Mouse (Mus musculus) retina, embryonic 14.5 days (tissue): Measurements from ENCODE around the gene Gpx7.

Experiments
- DNase-seq: peaks from one replicate; pipeline ENCODE4 v3.0.0-alpha.2; 2015; ENCODE audit warnings: low spot score

The Gpx7 gene

GRCm38 (mm10) chr4:108406861-108407401, at the start of gene Gpx7:
Gpx7 (minus strand) TSS chr4:108406961.
- peak; percentile 44 for DNase-seq

GRCm38 (mm10) chr4:108456028-108456427, 49.3 kb upstream of the Gpx7 start:
- DNase-seq, result no peak

GRCm38 (mm10) chr4:108448091-108448490, 41.3 kb upstream of the Gpx7 start:
- no peak for DNase-seq

DNA sequence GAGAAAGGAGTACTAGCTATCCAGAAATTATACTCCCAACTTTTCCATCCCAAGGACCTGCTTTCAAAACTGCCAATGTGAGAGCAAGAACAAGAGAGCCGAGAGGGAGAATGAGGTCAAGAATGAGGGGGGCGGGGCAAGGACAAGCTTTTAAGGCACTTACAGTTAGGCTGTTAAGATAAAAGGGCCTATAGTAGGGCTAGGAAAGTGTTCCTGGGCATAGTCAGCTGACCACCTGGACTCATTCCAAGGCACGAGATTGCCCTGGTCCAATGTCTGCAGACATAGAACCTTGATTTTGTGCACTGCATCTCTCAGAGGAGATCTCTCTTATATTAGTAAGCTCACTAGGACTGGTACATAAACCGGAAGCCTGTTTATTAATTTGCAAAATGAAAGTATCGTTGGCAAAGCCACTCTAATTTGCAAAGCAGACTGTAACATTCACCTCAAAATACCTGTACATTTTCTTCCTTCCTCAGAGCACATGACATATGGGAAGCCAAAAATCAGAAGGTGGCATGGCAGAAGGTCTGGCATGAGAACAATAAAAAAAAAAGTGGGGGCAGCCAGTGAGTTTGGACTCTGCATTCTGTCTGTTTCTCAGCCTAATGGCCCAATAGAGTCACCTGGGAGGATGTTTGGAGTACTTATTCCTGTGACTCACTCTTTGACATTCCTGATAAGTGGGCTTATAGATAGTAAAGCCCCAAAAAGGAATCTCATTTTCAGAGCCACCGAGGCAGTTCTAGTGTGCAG, 31.5 kb upstream of the Gpx7 start:
- DNase-seq, result no peak

DNA sequence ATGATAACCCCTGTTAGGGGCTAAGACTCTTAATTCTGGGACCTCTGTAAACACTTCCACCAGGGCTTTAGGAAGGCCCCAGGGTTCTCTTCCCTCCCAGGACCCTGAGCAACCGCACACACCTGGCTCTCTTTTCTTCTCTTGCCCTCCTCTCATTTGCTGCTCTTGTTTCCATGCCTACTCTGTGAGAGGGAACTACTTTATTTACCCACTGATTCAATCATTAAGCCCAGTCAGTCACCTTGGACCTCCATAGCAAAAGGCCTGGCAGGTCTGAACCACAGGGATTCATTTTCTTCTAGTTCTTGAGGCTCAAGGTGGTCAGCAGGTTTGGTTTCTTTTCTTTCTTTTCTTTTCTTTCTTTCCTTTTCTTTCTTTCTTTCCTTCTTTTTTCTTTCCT, 29.5 kb upstream of the Gpx7 start:
- DNase-seq, result no peak

DNA sequence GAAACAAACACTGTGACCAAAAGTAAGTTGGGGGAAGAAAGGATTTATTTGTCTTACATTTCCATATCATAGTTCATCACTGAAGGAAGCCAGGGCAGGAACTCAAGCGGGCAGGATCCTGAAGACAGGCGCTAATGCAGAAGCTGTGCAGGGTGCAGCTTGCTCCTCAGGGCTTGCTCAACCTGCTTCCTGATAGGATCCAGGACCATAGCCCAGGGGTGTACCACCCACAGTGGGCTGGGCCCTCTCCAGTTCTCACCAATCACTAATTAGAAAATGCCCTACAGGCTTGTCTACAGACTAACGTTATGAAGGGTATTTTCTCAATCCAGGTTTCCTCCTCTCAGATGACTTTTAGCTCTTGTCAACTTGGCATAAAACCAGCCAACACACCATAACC, 28.9 kb upstream of the Gpx7 start:
- no peak for DNase-seq

DNA sequence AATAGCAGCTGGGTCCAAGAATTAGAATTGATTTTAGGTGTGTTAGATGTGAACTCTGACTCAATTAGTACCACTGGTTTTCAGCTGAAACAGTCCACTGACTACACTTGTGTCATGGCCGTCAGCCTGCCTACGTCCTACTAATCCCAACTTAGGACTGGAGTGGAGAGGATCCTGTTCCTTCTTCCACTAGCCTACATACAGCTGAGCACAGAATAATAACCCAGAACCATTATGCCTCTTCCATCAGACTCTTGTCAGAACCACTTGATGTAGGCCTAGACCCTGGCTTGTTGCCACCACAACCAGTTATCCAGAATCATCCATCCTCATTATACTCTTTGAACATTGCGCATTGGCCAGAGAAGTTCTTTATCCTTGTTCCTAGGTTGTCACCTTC, 28.0 kb upstream of the Gpx7 start:
- DNase-seq, result no peak

- DNase-seq, result no peak
Measured at GRCm38 (mm10) chr4:108434221-108434620, 27.5 kb upstream of the Gpx7 start.

DNA sequence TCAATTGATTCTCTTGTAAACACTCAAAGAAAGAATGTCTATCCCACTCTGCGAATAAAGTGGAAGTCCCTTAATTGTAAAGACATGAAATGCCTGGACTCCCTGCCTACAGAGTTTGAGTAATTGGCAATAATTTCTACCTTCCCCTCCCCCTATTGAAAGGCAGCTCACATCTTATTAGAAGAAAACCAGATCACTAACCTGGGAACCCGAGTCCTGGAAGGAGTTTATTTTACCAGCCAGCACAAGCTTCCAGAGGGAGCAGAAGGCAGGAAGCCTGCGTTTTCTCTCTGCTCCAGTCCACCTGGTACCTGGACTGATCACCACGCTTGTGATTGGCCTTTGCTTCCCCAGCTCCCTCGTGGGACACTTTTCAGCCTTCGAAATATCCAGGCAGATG, 26.6 kb upstream of the Gpx7 start:
- peak; percentile 22 for DNase-seq

DNA sequence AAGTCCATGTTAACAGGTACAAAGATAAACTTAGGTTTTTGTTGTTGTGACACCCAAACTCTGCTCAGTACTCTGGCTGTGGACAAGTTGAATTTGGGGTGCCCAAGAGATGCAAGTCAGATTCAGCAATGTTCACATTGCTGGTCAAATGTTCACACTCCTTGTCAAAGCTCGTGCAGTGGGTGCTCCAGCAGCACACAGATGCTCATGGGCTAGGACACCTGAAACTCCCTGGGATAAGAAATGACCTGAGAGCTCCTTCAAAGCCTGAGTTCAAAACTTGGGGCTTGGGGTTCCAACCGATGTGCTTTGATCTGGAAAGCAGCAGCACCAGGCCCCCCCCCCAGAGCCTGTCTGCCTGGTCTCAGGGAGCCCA, 24.8 kb upstream of the Gpx7 start:
- no peak for DNase-seq

DNA sequence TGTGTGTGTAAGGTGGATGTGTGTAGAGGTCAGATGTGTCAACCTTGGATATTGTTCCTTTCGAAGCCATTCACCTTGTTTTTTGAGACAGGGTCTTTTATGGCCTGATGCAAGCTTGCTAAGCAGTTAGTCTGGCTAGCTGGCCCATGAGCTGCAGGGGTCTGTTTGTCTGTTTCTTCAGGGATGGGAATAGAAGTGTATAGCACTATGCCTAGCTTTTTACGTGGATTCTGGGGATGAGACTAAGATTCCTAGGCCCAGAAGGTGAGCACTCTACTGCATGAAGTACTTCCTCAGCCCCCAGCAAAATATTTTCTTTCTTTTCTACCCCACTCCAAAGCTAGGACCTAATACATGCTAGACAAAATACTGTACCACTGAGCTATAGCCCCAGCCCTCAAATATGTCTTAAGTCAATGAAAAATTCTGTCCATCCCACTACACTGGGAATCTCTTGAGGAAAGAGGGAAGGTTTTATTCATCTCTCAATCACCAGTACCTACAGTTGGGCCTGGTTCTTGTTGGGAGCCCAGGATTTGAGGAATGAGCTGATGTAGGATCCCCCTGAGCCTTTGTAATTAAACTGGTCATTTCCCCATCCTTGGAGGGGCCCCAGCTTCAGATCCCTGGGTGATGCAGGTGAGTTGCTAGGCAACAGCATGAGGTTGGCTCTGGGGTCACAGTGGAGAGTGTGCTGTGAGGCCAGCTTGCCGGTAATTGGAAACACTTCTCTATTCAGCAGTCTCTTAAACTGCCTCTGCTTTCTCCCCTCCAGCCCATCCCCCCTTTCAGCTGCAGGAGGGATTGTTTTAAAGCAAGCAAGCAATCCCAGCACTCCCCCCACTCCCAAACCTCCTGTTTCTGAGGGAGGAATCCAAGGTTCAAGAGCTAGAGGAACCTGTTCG, 24.1 kb upstream of the Gpx7 start:
- peak; percentile 84 for DNase-seq

DNA sequence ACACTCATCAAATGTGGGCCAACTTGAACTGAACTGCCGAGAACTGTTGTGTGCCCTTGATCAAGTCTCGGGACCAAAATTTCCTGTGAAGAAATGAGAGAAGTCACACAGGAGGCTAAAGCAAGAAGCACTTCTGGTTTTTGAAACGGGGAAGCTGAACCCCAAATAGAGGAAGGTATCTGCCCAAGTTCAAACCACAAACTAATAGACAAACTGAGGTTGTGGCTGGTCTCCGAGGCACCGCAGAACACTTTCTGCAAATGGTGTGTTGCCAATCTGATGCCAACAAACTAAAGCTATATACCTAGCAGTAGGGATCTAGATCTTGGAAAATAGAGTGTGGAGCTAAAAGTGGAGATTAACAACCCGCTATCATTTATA, 21.6 kb upstream of the Gpx7 start:
- no peak for DNase-seq

- DNase-seq, result no peak
Measured at GRCm38 (mm10) chr4:108427719-108428340, 21.1 kb upstream of the Gpx7 start.

DNA sequence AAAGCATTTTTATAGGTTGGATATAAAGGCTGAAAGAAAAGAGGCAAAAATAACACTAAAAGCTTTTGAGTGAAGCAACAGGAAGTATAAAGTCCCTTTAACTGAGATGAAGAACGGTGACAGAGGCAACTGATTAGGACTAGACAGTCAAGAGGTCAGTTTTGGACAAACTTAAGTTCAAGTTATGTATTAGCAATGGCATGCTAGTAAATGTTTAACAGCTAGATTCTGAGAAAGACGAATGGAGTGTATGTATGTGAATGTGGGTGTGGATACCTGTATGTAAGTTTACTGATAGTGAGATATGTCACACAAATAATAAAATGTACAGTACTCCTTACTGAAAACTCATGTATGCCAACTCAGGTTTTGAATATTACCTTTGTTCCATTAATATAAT, 17.8 kb upstream of the Gpx7 start:
- no peak for DNase-seq

- DNase-seq, result no peak
Measured at GRCm38 (mm10) chr4:108407621-108408020, 860 bp upstream of the Gpx7 start.

GRCm38 (mm10) chr4:108406138-108406860, 462 bp downstream of the Gpx7 start:
- peak; percentile 63 for DNase-seq

- DNase-seq, result no peak
Measured at GRCm38 (mm10) chr4:108405766-108406137, 1.0 kb downstream of the Gpx7 start.

DNA sequence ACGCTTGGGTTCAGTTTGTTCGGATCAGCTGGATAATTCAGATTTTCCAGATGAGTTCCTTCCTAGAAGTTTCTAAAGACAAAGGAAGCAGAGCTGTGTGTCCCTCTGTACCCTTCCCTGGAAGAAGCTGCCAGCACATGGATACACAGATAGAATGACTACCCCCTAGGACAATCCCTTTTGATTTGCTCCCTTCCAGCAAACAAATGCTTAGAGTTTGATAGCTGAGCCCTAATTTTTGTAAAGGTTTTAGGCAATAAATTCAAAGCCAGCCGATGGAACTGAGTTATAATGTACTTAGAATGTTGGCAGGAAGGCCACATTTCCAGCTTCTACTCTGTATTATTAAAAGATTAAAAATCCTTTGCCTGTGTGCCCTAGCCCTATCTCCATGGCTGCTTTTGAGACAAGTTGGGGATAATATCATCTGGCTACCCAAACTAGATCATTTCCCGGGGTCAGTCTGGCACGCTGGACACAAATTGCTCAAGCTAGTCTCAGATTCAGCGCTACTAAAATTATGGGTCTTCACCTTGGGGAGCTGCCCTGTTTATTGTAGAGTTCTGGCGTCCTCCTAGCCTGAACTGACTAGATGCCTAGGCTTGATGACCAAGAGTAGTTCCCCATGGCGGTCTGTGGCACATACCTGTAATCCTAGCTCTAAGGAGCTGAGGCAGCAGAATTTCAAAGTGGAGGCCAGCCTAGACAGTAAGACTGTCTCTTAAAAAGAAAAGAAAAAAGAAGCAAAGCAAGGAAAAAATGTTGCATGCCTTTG, 2.7 kb downstream of the Gpx7 start:
- DNase-seq, result no peak

DNA sequence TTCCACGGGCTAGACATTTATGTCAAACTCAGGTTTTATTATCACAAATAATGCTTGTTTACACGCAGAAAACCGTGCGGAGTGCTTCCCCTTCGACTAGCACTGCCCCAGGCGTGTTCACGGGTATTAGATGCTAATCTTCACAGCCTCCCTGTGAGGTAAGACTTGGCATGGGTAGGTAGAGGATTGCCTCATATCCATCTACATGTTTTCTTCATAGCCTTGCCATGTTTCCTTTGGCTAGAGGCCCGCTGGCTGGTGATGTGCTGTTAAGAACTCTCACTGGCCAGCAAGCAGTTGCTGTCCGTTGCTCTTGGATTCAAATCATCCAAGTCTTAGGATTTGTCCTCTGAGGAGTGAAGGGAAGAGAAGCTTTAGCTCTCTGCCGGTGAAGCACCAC, 6.4 kb downstream of the Gpx7 start:
- no peak for DNase-seq

DNA sequence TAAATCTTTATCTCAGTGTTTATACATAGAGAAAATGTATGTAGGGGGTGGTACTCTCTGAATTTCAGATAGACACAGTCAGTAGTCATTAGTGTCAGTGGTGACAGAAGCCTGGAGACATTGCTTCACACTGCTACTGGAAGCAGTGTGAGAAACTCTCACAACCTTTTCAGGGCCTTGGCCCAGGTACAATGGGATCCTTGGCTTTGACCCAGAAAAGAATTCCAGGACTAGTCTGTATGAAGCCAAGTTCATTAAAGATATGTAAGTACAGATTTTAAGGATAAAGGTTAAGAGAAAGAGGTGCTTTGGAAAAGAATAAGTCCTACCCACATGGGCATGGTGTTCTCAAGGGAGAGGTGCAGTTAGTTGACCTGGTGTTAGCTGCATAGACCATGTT, 12.5 kb downstream of the Gpx7 start:
- DNase-seq, result no peak

DNA sequence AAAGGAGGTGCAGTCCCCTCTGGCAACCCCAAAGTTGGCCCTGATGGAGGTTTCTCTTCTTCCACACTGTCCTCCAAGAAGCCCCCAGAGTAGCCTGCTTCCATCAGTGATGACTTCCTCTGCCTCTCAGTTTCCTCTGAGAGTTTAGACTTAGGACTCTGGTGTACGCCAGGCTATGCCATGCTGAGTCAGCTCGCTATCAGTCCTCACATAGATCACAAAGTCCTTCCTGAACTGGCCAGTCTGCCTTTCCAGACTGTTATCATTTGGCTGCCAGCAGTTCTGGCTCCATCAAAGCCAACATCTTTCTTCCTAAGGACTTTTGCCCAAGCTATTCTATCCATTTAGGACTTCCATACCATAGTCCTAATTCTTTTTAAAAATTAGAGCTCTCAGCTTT, 14.2 kb downstream of the Gpx7 start:
- DNase-seq, result no peak
